Mouse (Mus musculus) right cerebral cortex, postnatal 10 days (tissue): ENCODE measurements at regions not wholly inside any gene's neighbourhood (a gene's known extent, or its start where the extent isn't known, plus 50 kb on each side); places are given as distances from the start of the nearest gene placed in this dataset.

Experiments used
- DNase-seq, 2 experiments: peaks; one replicate each; pipeline ENCODE4 v3.0.0; 2021; ENCODE audit warnings: low spot score in 2 of 2

- DNase-seq: no peak
These were observed 56.1 kb downstream of the Foxi3 start for GRCm38 (mm10) chr6:71012436-71012822.

- peak; percentile 72 to 77 for DNase-seq
These were observed 56.6 kb downstream of the Foxi3 start for GRCm38 (mm10) chr6:71012823-71013461.

GRCm38 (mm10) chr6:71016388-71016787 lies 60.1 kb downstream of the Foxi3 start:
- DNase-seq: no peak

- no peak for DNase-seq
These were observed 65.0 kb downstream of the Foxi3 start for GRCm38 (mm10) chr6:71021353-71021752.

- DNase-seq: no peak
These were observed 69.1 kb downstream of the Foxi3 start for GRCm38 (mm10) chr6:71025472-71025871.

GRCm38 (mm10) chr6:71029663-71030062 lies 73.3 kb downstream of the Foxi3 start:
- no peak for DNase-seq

GRCm38 (mm10) chr6:71030541-71030940 lies 74.2 kb downstream of the Foxi3 start:
- no peak for DNase-seq

- no peak for DNase-seq
These were observed 87.9 kb downstream of the Foxi3 start for GRCm38 (mm10) chr6:71044241-71044640.

- DNase-seq: no peak
These were observed 88.9 kb downstream of the Foxi3 start for GRCm38 (mm10) chr6:71045261-71045660.

- peak; percentile 23 to 28 for DNase-seq
These were observed 92.1 kb downstream of the Foxi3 start for GRCm38 (mm10) chr6:71048199-71049094.

- no peak for DNase-seq
These were observed 93.9 kb downstream of the Foxi3 start for GRCm38 (mm10) chr6:71050248-71050647.

GRCm38 (mm10) chr6:71050754-71051213 lies 93.5 kb downstream of the Thnsl2 start:
- no peak for DNase-seq

- no peak for DNase-seq
These were observed 86.9 kb downstream of the Thnsl2 start for GRCm38 (mm10) chr6:71057209-71057858.

GRCm38 (mm10) chr6:71060116-71060515 lies 84.1 kb downstream of the Thnsl2 start:
- DNase-seq: no peak

- no peak for DNase-seq
These were observed 81.3 kb downstream of the Thnsl2 start for GRCm38 (mm10) chr6:71062980-71063379.

- DNase-seq: no peak
These were observed 78.8 kb downstream of the Thnsl2 start for GRCm38 (mm10) chr6:71065428-71065827.

GRCm38 (mm10) chr6:71069229-71069628 lies 75.0 kb downstream of the Thnsl2 start:
- DNase-seq: no peak

GRCm38 (mm10) chr6:71074789-71075191 lies 69.4 kb downstream of the Thnsl2 start:
- DNase-seq: peak; percentile 38 to 64
